Mouse (Mus musculus) embryonic facial prominence, embryonic 10.5 days (tissue): ENCODE measurements around the gene Gas2l1. TPM values are rescaled to one million over a fixed set of nuclear protein-coding genes. Genes with fewer than 3 reads are reported as not detected.

Experiments used
- microRNA-seq: library from miRNA; unstranded; fragments of <30 nt; microRNA quantifications from one replicate; pipeline ENCODE4, GENCODE M21; 2017
- polyA plus RNA-seq: library from polyadenylated mRNA; unstranded; fragments of >200 nt; fragmentation: Nextera tagmentation; extraction: Ambion mirVana; gene quantifications from 2 replicates; pipeline ENCODE4 v1.2.1, GENCODE M21; 2016

Gene Gas2l1
- polyA plus RNA-seq, 1 experiment from 2014 or later = 25.7 TPM

Small RNA genes within 50 kb of the gene (microRNA-seq; reads per million reads assigned to microRNA genes)
- gene Gm47296 = 0.91 reads per million

Other genes starting within 250 kb of the Gas2l1 start
- 68.1 and 68.7 TPM in 2 replicates for gene Nf2, start 215.8 kb downstream of the Gas2l1 start, polyA plus RNA-seq
- gene Nipsnap1, start 191.4 kb downstream of the Gas2l1 start, polyA plus RNA-seq = 88.1 and 91.7 TPM in 2 replicates
- 52.1 and 52.9 TPM in 2 replicates for gene Thoc5, start 170.0 kb downstream of the Gas2l1 start, polyA plus RNA-seq
- 0.14 and 0.25 TPM in 2 replicates for gene Nefh, start 117.3 kb downstream of the Gas2l1 start, polyA plus RNA-seq
- gene Ap1b1, start 78.5 kb downstream of the Gas2l1 start, polyA plus RNA-seq = 58.6 and 60.2 TPM in 2 replicates
- 0.54 and 0.56 TPM in 2 replicates for gene Rasl10a, start 7.2 kb downstream of the Gas2l1 start, polyA plus RNA-seq
- gene Rhbdd3, start 33.6 kb upstream of the Gas2l1 start, polyA plus RNA-seq = 30.8 and 31.9 TPM in 2 replicates
- 961 and 969 TPM in 2 replicates for gene Ewsr1, start 33.9 kb upstream of the Gas2l1 start, polyA plus RNA-seq
- gene Emid1, start 86.9 kb upstream of the Gas2l1 start, polyA plus RNA-seq = 13.1 and 24.6 TPM in 2 replicates
- 16.5 and 17.3 TPM in 2 replicates for gene Kremen1, start 196.2 kb upstream of the Gas2l1 start, polyA plus RNA-seq